Mouse (Mus musculus) telencephalon, adult 2 months (tissue): ENCODE measurements at regions not wholly inside any gene's neighbourhood (a gene's known extent, or its start where the extent isn't known, plus 50 kb on each side); places are given as distances from the start of the nearest gene placed in this dataset.

Experiments used
- DNase-seq: peaks from one replicate; pipeline ENCODE4 v3.0.0-alpha.2; 2011; ENCODE audit warnings: low read depth, low spot score

- no peak for DNase-seq
Measured at GRCm38 (mm10) chr2:8115891-8116290, 606.5 kb upstream of the Celf2 start.

- DNase-seq: no peak
Measured at GRCm38 (mm10) chr2:8112361-8113073, 603.2 kb upstream of the Celf2 start.

GRCm38 (mm10) chr2:8094157-8094556, 584.8 kb upstream of the Celf2 start:
- DNase-seq: no peak

- no peak for DNase-seq
Measured at GRCm38 (mm10) chr2:8067901-8068300, 558.5 kb upstream of the Celf2 start.

- peak; percentile 62 for DNase-seq
Measured at GRCm38 (mm10) chr2:8061687-8062086, 552.3 kb upstream of the Celf2 start.

GRCm38 (mm10) chr2:8029212-8029611, 519.8 kb upstream of the Celf2 start:
- peak; percentile 91 for DNase-seq

GRCm38 (mm10) chr2:8027571-8027970, 518.2 kb upstream of the Celf2 start:
- DNase-seq: no peak

- DNase-seq: peak; percentile 57
Measured at GRCm38 (mm10) chr2:8026648-8027047, 517.3 kb upstream of the Celf2 start.

- DNase-seq: no peak
Measured at GRCm38 (mm10) chr2:8022651-8023050, 513.3 kb upstream of the Celf2 start.

- DNase-seq: peak; percentile 36
Measured at GRCm38 (mm10) chr2:8022043-8022442, 512.7 kb upstream of the Celf2 start.

GRCm38 (mm10) chr2:8012826-8013225, 503.5 kb upstream of the Celf2 start:
- DNase-seq: peak; percentile 88

GRCm38 (mm10) chr2:7999444-7999843, 490.1 kb upstream of the Celf2 start:
- DNase-seq: peak; percentile 86

- no peak for DNase-seq
Measured at GRCm38 (mm10) chr2:7974471-7974870, 465.1 kb upstream of the Celf2 start.

- peak; percentile 55 for DNase-seq
Measured at GRCm38 (mm10) chr2:7963456-7963855, 454.1 kb upstream of the Celf2 start.

GRCm38 (mm10) chr2:7954210-7954609, 444.8 kb upstream of the Celf2 start:
- DNase-seq: no peak

- DNase-seq: no peak
Measured at GRCm38 (mm10) chr2:7952846-7953245, 443.5 kb upstream of the Celf2 start.

- DNase-seq: no peak
Measured at GRCm38 (mm10) chr2:7944946-7945345, 435.6 kb upstream of the Celf2 start.

- peak; percentile 71 for DNase-seq
Measured at GRCm38 (mm10) chr2:7933617-7934016, 424.3 kb upstream of the Celf2 start.

GRCm38 (mm10) chr2:7906271-7906670, 396.9 kb upstream of the Celf2 start:
- peak; percentile 54 for DNase-seq

- DNase-seq: peak; percentile 67
Measured at GRCm38 (mm10) chr2:7893787-7894186, 384.4 kb upstream of the Celf2 start.
